Mouse (Mus musculus) ES-Bruce4 (cell line): Measurements from ENCODE around the gene Ccl2. TPM values are rescaled to one million over a fixed set of nuclear protein-coding genes. Genes with fewer than 3 reads are reported as not detected.

Source experiments
- H3K27ac ChIP-seq: 2 replicates; pipeline ENCODE4 v1.5.1; 2012; ENCODE audit warnings: low read length, inconsistent platforms; ENCODE audit not compliant: insufficient read depth
- H3K27me3 ChIP-seq: 2 replicates; pipeline ENCODE4 v1.6.1; 2012; ENCODE audit warnings: mild to moderate bottlenecking, low read length, inconsistent platforms; ENCODE audit not compliant: control insufficient read depth, poor library complexity, insufficient read depth, severe bottlenecking
- H3K36me3 ChIP-seq: 2 replicates; pipeline ENCODE4 v1.6.1; 2012; ENCODE audit warnings: inconsistent platforms, mild to moderate bottlenecking, low read length, moderate library complexity; ENCODE audit not compliant: control insufficient read depth, poor library complexity, insufficient read depth, severe bottlenecking
- H3K4me1 ChIP-seq: one replicate; pipeline ENCODE4 v1.8.1; 2011; ENCODE audit warnings: low read length; ENCODE audit not compliant: control insufficient read depth, insufficient read depth
- H3K4me3 ChIP-seq: 2 replicates; pipeline ENCODE4 v1.5.1; 2011; ENCODE audit warnings: low read depth, mild to moderate bottlenecking, low read length
- H3K9ac ChIP-seq: 2 replicates; pipeline ENCODE4 v1.6.1; 2012; ENCODE audit warnings: low read depth, mild to moderate bottlenecking, inconsistent platforms; ENCODE audit not compliant: poor library complexity, severe bottlenecking
- H3K9me3 ChIP-seq: replicated peaks from 2 replicates; pipeline ENCODE4 v1.6.1; 2012; ENCODE audit warnings: mild to moderate bottlenecking, low read length, inconsistent platforms; ENCODE audit not compliant: control insufficient read depth, poor library complexity, insufficient read depth, severe bottlenecking
- CTCF ChIP-seq: IDR thresholded peaks from one replicate; pipeline ENCODE4 v1.8.1; 2011; ENCODE audit warnings: low read depth, low read length
- EP300 ChIP-seq: IDR thresholded peaks from 2 replicates; pipeline ENCODE4 v1.6.1; 2011; ENCODE audit warnings: low read depth, low read length; ENCODE audit not compliant: insufficient read depth
- POLR2A ChIP-seq: IDR thresholded peaks from one replicate; pipeline ENCODE4 v1.8.1; 2011; ENCODE audit warnings: low read length; ENCODE audit not compliant: insufficient read depth
- polyA plus RNA-seq: library from polyadenylated mRNA; stranded (reverse); fragments of >200 nt; gene quantifications from 2 replicates; pipeline ENCODE4 v1.2.4, GENCODE M21; 2011; ENCODE audit warnings: low read depth; ENCODE audit not compliant: missing spikeins, insufficient read depth, insufficient read length

Gene Ccl2
- polyA plus RNA-seq, 1 experiment, result 4.3 TPM

DNA sequence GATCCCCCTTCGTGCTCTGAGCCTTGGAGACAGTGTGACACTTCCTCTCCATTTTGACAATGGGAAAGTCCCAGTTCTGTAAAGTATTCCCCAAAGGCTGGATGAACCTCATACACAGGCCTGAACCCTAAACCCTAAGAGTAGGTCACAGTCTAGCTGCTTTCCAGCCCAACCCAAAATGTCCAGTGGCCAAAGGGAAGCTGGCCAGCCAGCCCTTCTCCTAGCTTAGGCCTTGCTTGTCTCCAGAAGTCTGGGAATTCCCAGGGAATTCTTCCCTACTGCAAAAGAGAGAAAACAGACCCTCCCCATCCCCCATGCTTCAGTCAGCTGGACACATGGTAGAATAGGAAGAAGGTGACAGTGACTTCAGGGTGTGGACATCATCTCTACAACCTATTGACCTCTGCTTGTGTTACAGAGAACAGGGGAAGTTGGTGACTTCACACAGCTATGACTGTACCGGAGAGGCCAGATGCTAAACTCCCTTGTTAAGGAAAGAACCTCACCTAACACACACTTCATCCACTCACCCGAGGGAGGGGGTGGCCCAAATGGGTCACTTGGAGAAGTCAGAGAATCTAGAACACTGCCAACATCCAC is 19.1 kb upstream of the Ccl2 start:
- H3K9me3 ChIP-seq, result peaks cover 4% of the 10 kb centered on the region; the same call in 1 of the 2 replicates
- H3K4me3 ChIP-seq, result no peak overlapping the region
- H3K4me1 ChIP-seq, result no peaks in the 10 kb centered on the region
- no peaks in the 10 kb centered on the region for H3K36me3 ChIP-seq
- H3K9ac ChIP-seq, result no peak overlapping the region
- TF ChIP-seq EP300 (no peak), CTCF (no peak), POLR2A (no peak)
- no peak overlapping the region for H3K27ac ChIP-seq
- H3K27me3 ChIP-seq, result no peaks in the 10 kb centered on the region

DNA sequence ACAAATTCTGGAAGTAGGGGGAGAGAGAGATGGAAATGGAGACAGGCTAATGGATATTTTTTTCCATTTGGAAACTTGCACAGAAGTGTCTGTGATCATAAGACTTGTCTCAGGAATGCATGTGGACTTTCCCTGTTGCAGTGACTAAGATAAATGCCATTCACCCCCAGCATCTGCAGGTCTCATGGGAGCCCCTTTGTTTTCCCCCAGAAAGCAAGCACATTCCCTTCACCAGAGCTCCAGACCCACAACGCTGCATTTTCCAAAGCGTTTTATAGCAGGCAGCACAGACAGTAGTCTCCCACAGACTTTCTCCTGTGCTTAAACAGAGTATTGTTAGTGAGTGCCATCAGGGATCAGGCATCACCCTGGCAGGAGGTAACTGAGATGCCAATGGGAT is 16.0 kb upstream of the Ccl2 start:
- Histone ChIP-seq H3K9me3 (no peaks in the 10 kb centered on the region), H3K4me3 (no peak overlapping the region), H3K9ac (no peak overlapping the region), H3K4me1 (no peaks in the 10 kb centered on the region), H3K36me3 (no peaks in the 10 kb centered on the region), H3K27ac (no peak overlapping the region), H3K27me3 (no peaks in the 10 kb centered on the region)
- TF ChIP-seq POLR2A (no peak), EP300 (no peak), CTCF (no peak)

DNA sequence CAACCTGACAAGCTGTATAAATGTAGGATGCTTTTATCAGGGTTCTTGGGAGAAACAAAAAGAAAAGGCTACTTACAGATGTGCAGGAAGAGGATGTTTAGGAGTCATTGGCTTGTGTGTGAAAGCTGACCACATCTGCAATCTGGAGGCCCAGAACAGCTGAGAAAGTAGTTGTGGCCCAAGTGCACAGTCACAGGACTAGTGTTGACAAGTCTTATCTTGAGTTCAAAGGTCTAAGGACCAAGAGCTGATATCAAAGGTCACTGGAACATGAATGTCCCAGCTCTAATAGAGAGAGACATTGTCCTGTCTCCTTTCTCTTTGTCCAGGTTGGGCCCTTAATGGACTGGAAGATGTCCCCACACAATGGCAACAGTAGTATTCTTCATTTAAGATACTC is 15.6 kb upstream of the Ccl2 start:
- Histone ChIP-seq H3K9ac (no peak overlapping the region), H3K4me1 (no peaks in the 10 kb centered on the region), H3K36me3 (no peaks in the 10 kb centered on the region), H3K27ac (no peak overlapping the region), H3K4me3 (no peak overlapping the region), H3K9me3 (no peaks in the 10 kb centered on the region), H3K27me3 (no peaks in the 10 kb centered on the region)
- no peak for TF ChIP-seq POLR2A
- no peak for TF ChIP-seq EP300
- no peak for TF ChIP-seq CTCF

- TF ChIP-seq EP300, result no peak
- no peak for TF ChIP-seq CTCF
- TF ChIP-seq POLR2A, result no peak
- H3K4me3 ChIP-seq, result no peak overlapping the region
- no peak overlapping the region for H3K27ac ChIP-seq
- no peaks in the 10 kb centered on the region for H3K36me3 ChIP-seq
- no peaks in the 10 kb centered on the region for H3K4me1 ChIP-seq
- H3K27me3 ChIP-seq, result no peaks in the 10 kb centered on the region
- no peak overlapping the region for H3K9ac ChIP-seq
- H3K9me3 ChIP-seq, result no peaks in the 10 kb centered on the region
Observed at GRCm38 (mm10) chr11:82021406-82021805, 14.0 kb upstream of the Ccl2 start.

DNA sequence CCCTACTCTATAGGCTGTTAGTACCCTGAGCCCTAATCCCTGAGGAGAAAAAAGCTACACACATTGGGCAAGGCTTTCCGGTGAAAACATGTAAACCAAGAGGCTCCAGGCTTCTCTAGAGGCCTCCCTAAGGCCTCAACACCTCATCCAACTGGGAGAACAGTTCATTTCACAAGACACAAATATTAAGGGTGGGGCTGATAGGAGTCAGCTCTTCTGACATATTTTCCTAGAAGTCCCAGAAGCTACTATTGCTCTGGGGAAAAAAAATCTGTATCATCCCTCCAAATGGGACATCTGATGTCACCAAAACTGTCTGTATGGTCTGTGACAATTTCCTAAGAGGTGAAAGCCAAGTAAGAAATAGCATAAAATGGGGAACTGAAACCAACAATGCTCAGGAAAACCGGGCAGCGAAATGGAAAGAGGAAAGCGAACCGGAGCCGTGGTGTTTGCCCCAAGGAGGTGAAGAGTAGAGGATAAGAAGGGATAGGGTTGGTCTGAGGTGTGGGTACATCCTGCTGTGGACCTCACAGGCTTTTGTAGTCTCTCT is 12.8 kb upstream of the Ccl2 start:
- H3K27ac ChIP-seq, result no peak overlapping the region
- no peak for TF ChIP-seq POLR2A
- no peak for TF ChIP-seq CTCF
- no peak for TF ChIP-seq EP300
- no peaks in the 10 kb centered on the region for H3K9me3 ChIP-seq
- H3K4me1 ChIP-seq, result no peaks in the 10 kb centered on the region
- H3K4me3 ChIP-seq, result no peak overlapping the region
- H3K36me3 ChIP-seq, result no peaks in the 10 kb centered on the region
- no peak overlapping the region for H3K9ac ChIP-seq
- no peaks in the 10 kb centered on the region for H3K27me3 ChIP-seq

DNA sequence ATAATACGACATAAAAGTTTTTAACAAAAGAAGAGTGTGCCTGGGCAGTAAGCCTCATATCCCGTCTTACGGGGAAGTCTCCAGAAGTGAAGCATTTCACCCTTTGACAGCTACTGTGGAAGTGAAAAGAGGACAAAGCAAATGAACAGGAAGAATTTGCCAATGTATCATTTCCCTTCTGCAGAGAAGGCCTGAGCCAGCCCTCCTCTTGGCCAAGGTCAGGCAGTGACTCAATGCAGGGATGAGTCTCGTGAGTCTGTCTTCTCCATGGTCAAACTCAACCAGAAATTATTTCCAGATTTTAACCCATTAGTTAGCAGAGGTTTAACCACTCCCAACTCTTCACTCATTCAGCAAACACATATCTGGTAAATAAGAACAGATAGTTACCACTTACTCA is 11.6 kb upstream of the Ccl2 start:
- Histone ChIP-seq H3K27ac (no peak overlapping the region), H3K4me1 (no peaks in the 10 kb centered on the region), H3K36me3 (no peaks in the 10 kb centered on the region), H3K9me3 (no peaks in the 10 kb centered on the region), H3K9ac (no peak overlapping the region), H3K27me3 (no peaks in the 10 kb centered on the region), H3K4me3 (no peak overlapping the region)
- TF ChIP-seq EP300 (no peak), POLR2A (no peak), CTCF (no peak)
